Mouse (Mus musculus) adrenal gland, adult 18-20 months (tissue): Measurements from ENCODE around the gene Olfr1371. TPM values are rescaled to one million over a fixed set of nuclear protein-coding genes. Genes with fewer than 3 reads are reported as not detected.

ENCODE experiments used
- DNase-seq, 2 experiments: peaks; one replicate each; pipeline ENCODE4 v3.0.0; 2021 to 2022; ENCODE audit warnings: low spot score in 2 of 2
- long read RNA-seq, 2 experiments: library from polyadenylated mRNA; stranded (forward); transcript quantifications; one replicate each; pipeline ENCODE4 v2.0.0; 2021
- total RNA-seq, 2 experiments: library from RNA; stranded (reverse); gene quantifications; 1 replicate in 1 of 2; 2 replicates in 1 of 2; pipeline ENCODE4 v1.2.3; 2021

Gene Olfr1371
- not detected for total RNA-seq
- long read RNA-seq, experiment 1, result 0 reads
- long read RNA-seq, experiment 2, result 0 reads

- DNase-seq, result no peak
Measured at GRCm38 (mm10) chr11:52213887-52214286, at the start of gene Olfr1371. Gene Olfr1371, minus strand, starts transcription at chr11:52213987.

GRCm38 (mm10) chr11:52262338-52262737, 48.6 kb upstream of the Olfr1371 start:
- DNase-seq, result peak in 1 of 2 experiments; percentile 14

GRCm38 (mm10) chr11:52261937-52262336, 48.1 kb upstream of the Olfr1371 start:
- DNase-seq, result peak in 1 of 2 experiments; percentile 65

- DNase-seq, result no peak
Measured at GRCm38 (mm10) chr11:52260878-52261277, 47.1 kb upstream of the Olfr1371 start.

GRCm38 (mm10) chr11:52258711-52259110, 44.9 kb upstream of the Olfr1371 start:
- no peak for DNase-seq

GRCm38 (mm10) chr11:52257376-52257775, 43.6 kb upstream of the Olfr1371 start:
- no peak for DNase-seq

GRCm38 (mm10) chr11:52255077-52255476, 41.3 kb upstream of the Olfr1371 start:
- no peak for DNase-seq

- peak; percentile 55 to 68 for DNase-seq
Measured at GRCm38 (mm10) chr11:52253674-52254375, 40.0 kb upstream of the Olfr1371 start.

GRCm38 (mm10) chr11:52252692-52253091, 38.9 kb upstream of the Olfr1371 start:
- no peak for DNase-seq

GRCm38 (mm10) chr11:52251770-52252169, 38.0 kb upstream of the Olfr1371 start:
- DNase-seq, result no peak

- no peak for DNase-seq
Measured at GRCm38 (mm10) chr11:52249452-52249851, 35.7 kb upstream of the Olfr1371 start.

GRCm38 (mm10) chr11:52240898-52241542, 27.2 kb upstream of the Olfr1371 start:
- DNase-seq, result no peak

GRCm38 (mm10) chr11:52234509-52234908, 20.7 kb upstream of the Olfr1371 start:
- no peak for DNase-seq

- DNase-seq, result no peak
Measured at GRCm38 (mm10) chr11:52233906-52234305, 20.1 kb upstream of the Olfr1371 start.

GRCm38 (mm10) chr11:52233043-52233653, 19.4 kb upstream of the Olfr1371 start:
- DNase-seq, result no peak

- peak; percentile 95 to 97 for DNase-seq
Measured at GRCm38 (mm10) chr11:52231606-52232541, 18.1 kb upstream of the Olfr1371 start, which contains the start of gene Skp1a. Gene Skp1a, plus strand, starts transcription at chr11:52231995.

- DNase-seq, result no peak
Measured at GRCm38 (mm10) chr11:52230694-52231093, 16.9 kb upstream of the Olfr1371 start.

GRCm38 (mm10) chr11:52228722-52229448, 15.1 kb upstream of the Olfr1371 start:
- no peak for DNase-seq

GRCm38 (mm10) chr11:52227466-52228226, 13.9 kb upstream of the Olfr1371 start:
- peak in 1 of 2 experiments; percentile 43 for DNase-seq
